Mouse (Mus musculus): Measurements from ENCODE around the gene Tktl2. TPM values are rescaled to one million over a fixed set of nuclear protein-coding genes. Genes with fewer than 3 reads are reported as not detected.

Gene Tktl2
- polyA plus RNA-seq, 1 experiment from 2014 or later, result not detected

DNA sequence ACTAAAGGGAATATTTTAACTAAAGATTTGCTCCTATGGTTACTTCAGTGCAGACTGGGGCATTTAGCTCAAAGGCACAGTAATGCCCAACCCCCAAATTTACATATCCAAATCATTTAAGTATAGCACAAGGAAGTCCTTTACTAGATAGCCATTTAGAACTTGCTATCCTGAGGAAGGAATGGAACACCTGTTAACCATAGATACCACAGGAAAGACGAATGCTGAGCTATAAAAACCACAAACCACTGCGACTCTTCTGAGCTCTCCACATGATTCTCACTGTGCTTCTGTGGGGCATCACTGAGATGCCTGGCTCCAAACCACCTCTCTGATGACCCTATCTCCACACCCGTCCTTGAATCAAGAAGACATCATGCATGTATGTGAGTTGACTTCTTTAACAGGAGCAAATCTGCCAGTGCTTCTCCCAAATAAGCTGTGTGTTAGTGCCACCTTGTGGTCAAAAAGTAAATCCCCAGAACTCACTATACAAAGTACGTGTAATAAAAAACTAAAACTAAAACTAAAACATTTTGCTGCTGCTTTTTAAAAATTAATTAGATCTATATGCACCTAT, 14.5 kb upstream of the Tktl2 start:
- H3K4me2 ChIP-seq (ENCODE audit: low read length), result no peak overlapping the region
- 39% methylated on average over 4 of the region's 4 CpGs for WGBS
- H3K36me3 ChIP-seq (ENCODE audit: control insufficient read depth, insufficient read depth, low read length), result no peaks in the 10 kb centered on the region
- no peak overlapping the region for H3K9ac ChIP-seq (ENCODE audit: low read length)
- H3K4me1 ChIP-seq (ENCODE audit: control insufficient read depth in 2 of 2, insufficient read depth in 2 of 2, low read length in 2 of 2), result no peaks in the 10 kb centered on the region
- H3K27me3 ChIP-seq (ENCODE audit: control insufficient read depth, insufficient read depth, low read length), result 0 out of 2 replicates have a peak, but pooled peaks cover 4% of the 10 kb centered on the region
- H3K4me3 ChIP-seq (ENCODE audit: control insufficient read depth in 1 of 2, insufficient read depth in 1 of 2, low read depth in 1 of 2, low read length in 2 of 2), result no peak overlapping the region
- no peak for ATAC-seq (ENCODE audit: insufficient number of reproducible peaks, insufficient read depth, low FRiP score, low read depth)
- no peaks in the 10 kb centered on the region for H3K9me3 ChIP-seq (ENCODE audit: control insufficient read depth, low read length)
- H3K27ac ChIP-seq (replicated peaks in 1 of 2; ENCODE audit: control insufficient read depth in 1 of 2, insufficient read depth in 1 of 2, low read depth in 2 of 2, low read length in 2 of 2), result no peak overlapping the region

DNA sequence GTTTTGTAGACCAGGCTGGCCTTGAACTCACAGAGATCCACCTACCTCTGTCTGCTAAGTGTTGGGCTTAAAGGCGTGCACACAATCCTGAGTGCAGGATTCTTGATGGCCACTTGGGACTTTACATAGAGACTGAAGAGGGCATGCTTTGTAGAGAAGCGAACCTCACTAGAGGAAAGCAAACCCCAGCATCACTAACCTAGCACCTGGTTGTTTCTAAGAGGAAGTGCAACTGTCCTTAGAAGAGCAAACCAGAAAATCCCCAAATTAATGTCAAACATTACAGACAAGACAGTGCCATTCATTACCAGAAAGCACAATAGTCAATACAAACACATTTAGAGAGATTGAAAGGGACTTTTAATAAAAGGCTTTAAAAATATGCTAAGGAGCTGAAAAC, 8.2 kb upstream of the Tktl2 start:
- no peaks in the 10 kb centered on the region for H3K4me1 ChIP-seq (ENCODE audit: control insufficient read depth in 2 of 2, insufficient read depth in 2 of 2, low read length in 2 of 2)
- no peaks in the 10 kb centered on the region for H3K36me3 ChIP-seq (ENCODE audit: control insufficient read depth, insufficient read depth, low read length)
- WGBS, result 66% methylated on average over 2 of the region's 2 CpGs

DNA sequence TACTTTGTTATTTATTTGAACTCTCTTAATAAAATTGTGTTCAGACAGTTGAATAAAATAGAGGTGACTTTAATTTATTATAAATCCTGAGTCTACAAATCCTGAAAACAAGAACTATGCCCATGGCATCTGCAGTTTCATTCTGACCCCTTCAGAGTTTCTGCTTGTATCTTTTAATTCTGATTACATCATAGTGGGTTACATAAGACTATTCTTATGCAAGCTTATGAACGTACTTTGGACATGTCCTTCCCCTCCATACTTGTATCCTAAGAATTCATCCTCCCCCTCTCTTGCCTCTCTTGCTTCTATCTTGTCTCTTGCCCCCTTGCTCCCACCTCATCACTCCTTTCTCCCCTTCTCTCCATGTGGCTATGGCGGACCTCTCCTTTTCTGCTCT, 7.6 kb downstream of the Tktl2 start:
- 69% methylated on average over 2 of the region's 2 CpGs for WGBS
- no peak overlapping the region for H3K4me2 ChIP-seq (ENCODE audit: low read length)
- no peaks in the 10 kb centered on the region for H3K36me3 ChIP-seq (ENCODE audit: control insufficient read depth, insufficient read depth, low read length)
- no peaks in the 10 kb centered on the region for H3K4me1 ChIP-seq (ENCODE audit: control insufficient read depth in 2 of 2, insufficient read depth in 2 of 2, low read length in 2 of 2)
- ATAC-seq (ENCODE audit: insufficient number of reproducible peaks, insufficient read depth, low FRiP score, low read depth), result no peak
- H3K27ac ChIP-seq (replicated peaks in 1 of 2; ENCODE audit: control insufficient read depth in 1 of 2, insufficient read depth in 1 of 2, low read depth in 2 of 2, low read length in 2 of 2), result no peak overlapping the region
- H3K9me3 ChIP-seq (ENCODE audit: control insufficient read depth, low read length), result no peaks in the 10 kb centered on the region
- H3K9ac ChIP-seq (ENCODE audit: low read length), result no peak overlapping the region
- no peak overlapping the region for H3K4me3 ChIP-seq (ENCODE audit: control insufficient read depth in 1 of 2, insufficient read depth in 1 of 2, low read depth in 1 of 2, low read length in 2 of 2)
- no peaks in the 10 kb centered on the region for H3K27me3 ChIP-seq (ENCODE audit: control insufficient read depth, insufficient read depth, low read length)

More for the DNA sequence above, 8.2 kb upstream of the Tktl2 start:
- H3K27me3 ChIP-seq (ENCODE audit: control insufficient read depth, insufficient read depth, low read length), result no peaks in the 10 kb centered on the region
- H3K9me3 ChIP-seq (ENCODE audit: control insufficient read depth, low read length), result no peaks in the 10 kb centered on the region
- no peak for ATAC-seq (ENCODE audit: insufficient number of reproducible peaks, insufficient read depth, low FRiP score, low read depth)
- H3K27ac ChIP-seq (replicated peaks in 1 of 2; ENCODE audit: control insufficient read depth in 1 of 2, insufficient read depth in 1 of 2, low read depth in 2 of 2, low read length in 2 of 2), result no peak overlapping the region
- H3K9ac ChIP-seq (ENCODE audit: low read length), result no peak overlapping the region
- H3K4me3 ChIP-seq (ENCODE audit: control insufficient read depth in 1 of 2, insufficient read depth in 1 of 2, low read depth in 1 of 2, low read length in 2 of 2), result no peak overlapping the region
- H3K4me2 ChIP-seq (ENCODE audit: low read length), result no peak overlapping the region

DNA sequence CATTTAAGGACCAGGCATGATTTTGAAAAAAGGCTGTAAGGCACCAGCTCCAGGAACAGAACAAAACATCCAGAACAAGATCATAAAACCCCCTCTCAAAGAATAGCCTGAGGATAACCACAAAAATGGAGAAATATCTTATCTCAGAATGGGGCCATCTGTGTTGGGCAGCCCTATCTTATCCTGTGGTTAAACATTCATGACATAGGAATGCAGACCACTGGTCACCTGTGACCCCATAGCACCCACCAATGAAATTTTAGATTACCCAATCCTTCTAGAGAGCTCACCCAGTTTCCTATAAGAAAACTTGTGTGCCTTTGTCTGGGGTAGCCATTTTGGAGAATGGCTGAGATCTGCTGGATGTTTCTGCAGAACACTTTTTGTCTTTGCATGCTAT, 9.0 kb downstream of the Tktl2 start:
- Histone ChIP-seq H3K4me3 (ENCODE audit: control insufficient read depth in 1 of 2, insufficient read depth in 1 of 2, low read depth in 1 of 2, low read length in 2 of 2) (no peak overlapping the region), H3K4me1 (ENCODE audit: control insufficient read depth in 2 of 2, insufficient read depth in 2 of 2, low read length in 2 of 2) (no peaks in the 10 kb centered on the region), H3K9ac (ENCODE audit: low read length) (no peak overlapping the region), H3K4me2 (ENCODE audit: low read length) (no peak overlapping the region), H3K9me3 (ENCODE audit: control insufficient read depth, low read length) (no peaks in the 10 kb centered on the region), H3K36me3 (ENCODE audit: control insufficient read depth, insufficient read depth, low read length) (no peaks in the 10 kb centered on the region), H3K27me3 (ENCODE audit: control insufficient read depth, insufficient read depth, low read length) (no peaks in the 10 kb centered on the region), H3K27ac (replicated peaks in 1 of 2; ENCODE audit: control insufficient read depth in 1 of 2, insufficient read depth in 1 of 2, low read depth in 2 of 2, low read length in 2 of 2) (no peak overlapping the region)
- ATAC-seq (ENCODE audit: insufficient number of reproducible peaks, insufficient read depth, low FRiP score, low read depth), result no peak

DNA sequence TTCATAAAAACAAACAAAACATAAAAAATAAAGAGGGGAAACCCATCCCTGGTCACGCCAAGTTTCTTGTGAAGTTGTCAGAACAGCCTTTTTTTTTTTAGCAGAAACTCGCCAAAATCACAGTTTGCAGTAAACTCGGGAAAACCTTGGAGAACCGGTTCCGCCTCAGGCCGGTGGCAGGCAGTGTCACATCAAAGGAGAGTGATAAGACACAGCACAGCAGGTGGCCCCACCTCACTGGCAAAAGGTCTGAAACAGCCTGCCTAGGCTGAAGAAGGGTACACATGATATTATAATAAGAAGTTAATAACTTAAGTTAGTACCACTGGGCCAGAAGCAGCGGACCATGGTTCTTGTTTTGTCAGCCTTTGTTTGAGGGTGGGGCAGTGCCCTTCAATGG, 38.5 kb downstream of the Tktl2 start:
- Histone ChIP-seq H3K4me1 (ENCODE audit: control insufficient read depth in 2 of 2, insufficient read depth in 2 of 2, low read length in 2 of 2) (no peaks in the 10 kb centered on the region), H3K4me3 (ENCODE audit: control insufficient read depth in 1 of 2, insufficient read depth in 1 of 2, low read depth in 1 of 2, low read length in 2 of 2) (no peak overlapping the region), H3K9me3 (ENCODE audit: control insufficient read depth, low read length) (no peaks in the 10 kb centered on the region), H3K36me3 (ENCODE audit: control insufficient read depth, insufficient read depth, low read length) (no peaks in the 10 kb centered on the region), H3K4me2 (ENCODE audit: low read length) (no peak overlapping the region), H3K27ac (replicated peaks in 1 of 2; ENCODE audit: control insufficient read depth in 1 of 2, insufficient read depth in 1 of 2, low read depth in 2 of 2, low read length in 2 of 2) (no peak overlapping the region), H3K27me3 (ENCODE audit: control insufficient read depth, insufficient read depth, low read length) (no peaks in the 10 kb centered on the region), H3K9ac (ENCODE audit: low read length) (no peak overlapping the region)
- WGBS, result 13% methylated on average over 7 of the region's 7 CpGs
- no peak for ATAC-seq (ENCODE audit: insufficient number of reproducible peaks, insufficient read depth, low FRiP score, low read depth)

Other genes with a start within 250 kb of the Tktl2 start
- gene Tma16, start 25.2 kb upstream of the Tktl2 start, polyA plus RNA-seq (2014; fragmentation: Nextera tagmentation; extraction: Ambion mirVana), result 7.2 and 7.4 TPM in 2 replicates
- gene Npy5r, start 176.4 kb downstream of the Tktl2 start, polyA plus RNA-seq (2014; fragmentation: Nextera tagmentation; extraction: Ambion mirVana), result not detected in 2 replicates
- 2.4 and 3.1 TPM in 2 replicates for gene Npy1r, start 185.4 kb downstream of the Tktl2 start, polyA plus RNA-seq (2014; fragmentation: Nextera tagmentation; extraction: Ambion mirVana)

Data from heart, embryonic 14.5 days (tissue).